Mouse (Mus musculus): ENCODE results near the gene Adamts2. TPM values are rescaled to one million over a fixed set of nuclear protein-coding genes. Genes with fewer than 3 reads are reported as not detected.

Adamts2 gene
- total and polyA plus RNA-seq, 3 experiments, result not detected

DNA sequence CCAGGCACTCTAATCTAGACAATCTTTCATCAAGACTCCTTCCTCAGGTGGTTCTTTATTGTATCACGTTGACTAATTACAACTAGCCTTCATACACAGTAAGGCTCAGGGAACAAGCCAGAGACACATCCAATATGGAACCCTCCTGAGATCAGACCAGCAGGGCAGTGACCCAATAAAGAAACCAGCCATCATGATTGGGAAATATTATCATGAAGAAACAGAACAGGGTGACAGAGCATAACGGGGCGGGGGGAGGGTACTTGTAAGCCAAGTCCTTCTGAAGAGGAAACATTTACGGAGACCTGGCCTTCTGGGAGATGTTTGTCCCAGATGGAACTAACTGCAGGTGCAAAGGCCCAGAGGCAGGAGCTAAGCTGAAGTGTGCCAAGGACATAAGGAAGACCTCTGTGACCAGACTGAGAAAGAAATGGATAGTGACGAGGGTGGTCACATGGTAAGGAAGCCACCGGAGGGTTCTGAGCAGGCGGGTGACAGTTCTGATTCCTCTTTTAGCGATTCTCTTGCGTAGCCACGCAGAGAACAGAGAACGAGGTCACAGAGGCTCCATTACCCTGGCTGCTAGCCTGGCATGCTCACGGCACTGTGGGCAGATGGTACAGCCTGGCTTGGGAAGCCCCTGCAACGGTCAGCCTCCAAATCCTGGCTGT lies 36.4 kb downstream of the Adamts2 start:
- H3K79me2 ChIP-seq (replicated peaks; ENCODE audit: control insufficient read depth, extremely low read depth, insufficient read depth, poor library complexity, severe bottlenecking), result no peaks in the 10 kb centered on the region
- TF ChIP-seq TBP (conservative IDR thresholded peaks at IDR 0.05; ENCODE audit: low read depth, low read length), result no peak
- no peak for TF ChIP-seq KAT2A (IDR thresholded peaks at IDR 0.05; ENCODE audit: insufficient replicate concordance, low read length)
- TF ChIP-seq ZMIZ1 (IDR thresholded peaks at IDR 0.05; ENCODE audit: low read depth, low read length), result no peak
- no peak for TF ChIP-seq MEF2A (IDR thresholded peaks at IDR 0.05; ENCODE audit: borderline replicate concordance, low read depth, low read length)
- TF ChIP-seq MXI1 (IDR thresholded peaks at IDR 0.05; ENCODE audit: low read depth, low read length), result no peak
- TF ChIP-seq JUN (IDR thresholded peaks at IDR 0.05; ENCODE audit: insufficient read depth, low read depth, low read length), result no peak
- no peak for TF ChIP-seq POLR2AphosphoS2 (IDR thresholded peaks at IDR 0.05; ENCODE audit: low read depth, low read length)
- TF ChIP-seq RCOR1 (conservative IDR thresholded peaks at IDR 0.05; ENCODE audit: low read depth, low read length), result no peak
- peaks cover 70% of the 10 kb centered on the region for H3K27me3 ChIP-seq (replicated peaks)
- H3K4me1 ChIP-seq (ENCODE audit: control insufficient read depth in 1 of 2, insufficient read depth in 2 of 2), result no peaks in the 10 kb centered on the region
- no peaks in the 10 kb centered on the region for H3K36me3 ChIP-seq (replicated peaks in 1 of 2; ENCODE audit: control insufficient read depth in 1 of 2, insufficient read depth in 1 of 2, low read length in 1 of 2)
- no peak overlapping the region for H3K9ac ChIP-seq (ENCODE audit: insufficient read depth, low read depth)
- dilution Hi-C loops (cut with MboI; ENCODE audit: extremely low pct_ligation_motif_present, extremely low pct_unique_long_range_greater_than_20kb, low sequenced_read_pairs) (no loop called here), in situ Hi-C loops (cut with MboI; ENCODE audit: low pct_ligation_motif_present, low pct_unique_long_range_greater_than_20kb, low sequenced_read_pairs) (no loop called here)
- H3K9me3 ChIP-seq (replicated peaks; ENCODE audit: low read length), result peaks cover 2% of the 10 kb centered on the region
- DNase-seq (ENCODE audit: extremely low read depth), result no peak
- no peak overlapping the region for H3K4me3 ChIP-seq (replicated peaks in 1 of 3; ENCODE audit: low read depth in 2 of 3, low read length in 2 of 3, poor library complexity in 1 of 3)
- H3K4me2 ChIP-seq (ENCODE audit: insufficient read depth, low read depth, poor library complexity, severe bottlenecking), result no peak overlapping the region
- H3K27ac ChIP-seq (ENCODE audit: insufficient read depth, low read depth), result no peak overlapping the region

DNA sequence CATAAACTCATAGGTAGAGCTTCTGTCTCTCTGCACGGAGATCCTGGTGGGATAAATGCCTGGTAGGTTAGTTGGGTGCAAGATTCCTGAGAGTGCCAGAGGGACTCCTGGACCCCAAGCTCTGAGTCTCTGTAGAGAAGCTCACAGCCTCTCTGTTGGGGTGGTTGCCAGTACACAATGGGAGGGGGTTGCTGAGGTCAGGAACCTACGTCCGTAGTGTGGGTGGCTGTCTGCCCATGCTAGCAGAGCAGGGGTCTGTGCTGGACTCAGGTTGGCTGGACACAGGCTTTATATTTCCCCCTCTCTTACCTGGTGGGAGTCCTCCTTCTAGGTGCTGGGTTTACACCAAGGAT lies 37.0 kb downstream of the Adamts2 start:
- no peak overlapping the region for H3K27ac ChIP-seq (ENCODE audit: insufficient read depth, low read depth)
- H3K9ac ChIP-seq (ENCODE audit: insufficient read depth, low read depth), result no peak overlapping the region
- DNase-seq (ENCODE audit: extremely low read depth), result no peak
- H3K4me1 ChIP-seq (ENCODE audit: control insufficient read depth in 1 of 2, insufficient read depth in 2 of 2), result no peaks in the 10 kb centered on the region
- H3K36me3 ChIP-seq (replicated peaks in 1 of 2; ENCODE audit: control insufficient read depth in 1 of 2, insufficient read depth in 1 of 2, low read length in 1 of 2), result no peaks in the 10 kb centered on the region
- peaks cover 2% of the 10 kb centered on the region for H3K9me3 ChIP-seq (replicated peaks; ENCODE audit: low read length)
- TF ChIP-seq CHD2 (IDR thresholded peaks at IDR 0.05; ENCODE audit: low read length), result no peak
- no peak for TF ChIP-seq MXI1 (IDR thresholded peaks at IDR 0.05; ENCODE audit: low read depth, low read length)
- TF ChIP-seq ZMIZ1 (IDR thresholded peaks at IDR 0.05; ENCODE audit: low read depth, low read length), result no peak
- no peak for TF ChIP-seq MAZ (IDR thresholded peaks at IDR 0.05; ENCODE audit: low read depth, low read length)
- no peak for TF ChIP-seq ETS1 (conservative IDR thresholded peaks at IDR 0.05; ENCODE audit: low read depth, low read length)
- TF ChIP-seq CHD1 (IDR thresholded peaks at IDR 0.05; ENCODE audit: low read depth, low read length), result no peak
- H3K4me3 ChIP-seq (replicated peaks in 1 of 3; ENCODE audit: low read depth in 2 of 3, low read length in 2 of 3, poor library complexity in 1 of 3), result no peak overlapping the region
- no peak overlapping the region for H3K4me2 ChIP-seq (ENCODE audit: insufficient read depth, low read depth, poor library complexity, severe bottlenecking)
- in situ Hi-C loops (cut with MboI; ENCODE audit: low pct_ligation_motif_present, low pct_unique_long_range_greater_than_20kb, low sequenced_read_pairs) (no loop called here), dilution Hi-C loops (cut with MboI; ENCODE audit: extremely low pct_ligation_motif_present, extremely low pct_unique_long_range_greater_than_20kb, low sequenced_read_pairs) (no loop called here)
- H3K79me2 ChIP-seq (replicated peaks; ENCODE audit: control insufficient read depth, extremely low read depth, insufficient read depth, poor library complexity, severe bottlenecking), result no peaks in the 10 kb centered on the region
- H3K27me3 ChIP-seq (replicated peaks), result peaks cover 70% of the 10 kb centered on the region

DNA sequence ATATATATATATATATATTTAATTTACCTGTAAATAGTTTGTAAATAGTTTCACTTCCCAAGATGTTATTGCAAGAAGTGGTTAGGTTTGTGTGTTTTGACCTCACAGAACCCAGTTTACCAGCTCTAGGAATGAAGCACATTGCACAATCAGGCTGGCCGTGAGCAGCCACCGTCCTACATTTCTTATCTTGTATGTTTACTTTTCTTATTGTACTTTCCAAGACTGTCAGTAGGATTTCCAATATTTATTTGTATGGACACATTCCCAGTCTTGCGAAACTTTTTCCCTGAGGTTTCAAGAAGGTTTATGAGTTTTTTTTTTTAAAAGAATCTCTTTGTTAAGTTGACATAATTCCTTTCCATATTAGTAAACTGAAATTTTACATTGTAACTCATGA lies 40.7 kb downstream of the Adamts2 start:
- H3K79me2 ChIP-seq (replicated peaks; ENCODE audit: control insufficient read depth, extremely low read depth, insufficient read depth, poor library complexity, severe bottlenecking), result no peaks in the 10 kb centered on the region
- in situ Hi-C loops (cut with MboI; ENCODE audit: low pct_ligation_motif_present, low pct_unique_long_range_greater_than_20kb, low sequenced_read_pairs), result no loop called here
- no peak for TF ChIP-seq BHLHE40 (IDR thresholded peaks at IDR 0.05; ENCODE audit: low read depth, low read length)
- TF ChIP-seq MXI1 (IDR thresholded peaks at IDR 0.05; ENCODE audit: low read depth, low read length), result no peak
- no peak for TF ChIP-seq POLR2AphosphoS2 (IDR thresholded peaks at IDR 0.05; ENCODE audit: low read depth, low read length)
- no peak for TF ChIP-seq UBTF (IDR thresholded peaks at IDR 0.05; ENCODE audit: low read depth, low read length)
- TF ChIP-seq IRF4 (IDR thresholded peaks at IDR 0.05; ENCODE audit: low read depth, low read length), result no peak
- no peak for TF ChIP-seq USF2 (conservative IDR thresholded peaks at IDR 0.05; ENCODE audit: low read depth, low read length)
- TF ChIP-seq SMC3 (IDR thresholded peaks at IDR 0.05; ENCODE audit: low read depth, low read length), result no peak
- TF ChIP-seq TBP (conservative IDR thresholded peaks at IDR 0.05; ENCODE audit: low read depth, low read length), result no peak
- no peak for TF ChIP-seq NELFE (IDR thresholded peaks at IDR 0.05; ENCODE audit: low read depth, low read length)
- H3K4me1 ChIP-seq (ENCODE audit: control insufficient read depth in 1 of 2, insufficient read depth in 2 of 2), result no peaks in the 10 kb centered on the region
- H3K4me3 ChIP-seq (replicated peaks in 1 of 3; ENCODE audit: low read depth in 2 of 3, low read length in 2 of 3, poor library complexity in 1 of 3), result no peak overlapping the region
- H3K36me3 ChIP-seq (replicated peaks in 1 of 2; ENCODE audit: control insufficient read depth in 1 of 2, insufficient read depth in 1 of 2, low read length in 1 of 2), result no peaks in the 10 kb centered on the region
- no peak overlapping the region for H3K27ac ChIP-seq (ENCODE audit: insufficient read depth, low read depth)
- H3K4me2 ChIP-seq (ENCODE audit: insufficient read depth, low read depth, poor library complexity, severe bottlenecking), result no peak overlapping the region
- dilution Hi-C loops (cut with MboI; ENCODE audit: extremely low pct_ligation_motif_present, extremely low pct_unique_long_range_greater_than_20kb, low sequenced_read_pairs), result no loop called here
- H3K27me3 ChIP-seq (replicated peaks), result peaks cover 70% of the 10 kb centered on the region
- peaks cover 2% of the 10 kb centered on the region for H3K9me3 ChIP-seq (replicated peaks; ENCODE audit: low read length)
- no peak for DNase-seq (ENCODE audit: extremely low read depth)
- H3K9ac ChIP-seq (ENCODE audit: insufficient read depth, low read depth), result no peak overlapping the region

Data from CH12.LX (cell line).